Mouse (Mus musculus) layer of hippocampus, postnatal 36 days (tissue): ENCODE data around the gene Spdye4a. TPM values are rescaled to one million over a fixed set of nuclear protein-coding genes. Genes with fewer than 3 reads are reported as not detected.

ENCODE experiments used
- DNase-seq, 2 experiments: peaks; one replicate each; pipeline ENCODE4 v3.0.0; 2022
- total RNA-seq, 2 experiments: library from RNA; stranded (reverse); gene quantifications; 2 replicates each; pipeline ENCODE4 v1.2.3; 2021

Spdye4a gene
- total RNA-seq = not detected

DNA sequence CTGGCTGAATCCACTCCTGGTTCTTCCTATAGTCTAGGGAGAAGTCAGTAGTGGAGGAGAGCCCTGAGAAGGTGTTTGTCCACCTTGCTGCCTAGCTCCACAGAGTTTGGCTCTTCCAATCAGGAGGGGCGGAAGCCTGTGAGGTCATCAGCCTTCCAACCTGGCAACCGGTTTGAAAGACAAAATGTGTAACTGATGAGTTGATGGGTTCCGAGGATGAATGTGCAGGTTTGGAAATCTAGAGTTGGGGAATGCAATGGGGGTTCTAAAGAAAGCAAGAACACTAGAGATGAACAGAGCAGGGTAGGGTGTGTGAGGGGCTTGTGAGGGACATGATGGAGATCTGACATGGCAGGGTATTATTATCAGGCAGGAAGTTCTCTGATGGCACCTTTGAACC, at the start of gene Spdye4a:
TSS of gene Spdye4a (minus strand) at position 101 of the 400 bp plus-strand sequence.
- no peak for DNase-seq

DNA sequence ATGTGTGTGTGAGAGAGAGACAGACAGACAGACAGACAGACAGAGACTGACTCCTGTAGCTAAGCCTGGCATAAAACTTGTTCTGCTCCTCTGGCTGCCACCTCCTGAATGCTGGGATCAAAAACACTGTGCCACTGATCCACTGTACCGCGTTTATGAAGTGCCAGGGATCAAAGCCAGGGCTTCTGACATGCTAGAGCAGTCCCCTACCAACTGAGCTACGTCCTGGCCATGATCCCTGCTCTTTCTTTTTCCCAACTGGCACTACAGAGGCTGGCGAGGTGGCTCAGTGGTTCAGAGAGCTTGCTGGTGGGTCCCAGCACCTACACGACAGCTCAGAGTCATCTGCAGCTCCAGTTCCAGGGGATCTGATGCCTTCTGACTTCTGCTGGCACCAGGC, 49.1 kb upstream of the Spdye4a start:
- no peak for DNase-seq

DNA sequence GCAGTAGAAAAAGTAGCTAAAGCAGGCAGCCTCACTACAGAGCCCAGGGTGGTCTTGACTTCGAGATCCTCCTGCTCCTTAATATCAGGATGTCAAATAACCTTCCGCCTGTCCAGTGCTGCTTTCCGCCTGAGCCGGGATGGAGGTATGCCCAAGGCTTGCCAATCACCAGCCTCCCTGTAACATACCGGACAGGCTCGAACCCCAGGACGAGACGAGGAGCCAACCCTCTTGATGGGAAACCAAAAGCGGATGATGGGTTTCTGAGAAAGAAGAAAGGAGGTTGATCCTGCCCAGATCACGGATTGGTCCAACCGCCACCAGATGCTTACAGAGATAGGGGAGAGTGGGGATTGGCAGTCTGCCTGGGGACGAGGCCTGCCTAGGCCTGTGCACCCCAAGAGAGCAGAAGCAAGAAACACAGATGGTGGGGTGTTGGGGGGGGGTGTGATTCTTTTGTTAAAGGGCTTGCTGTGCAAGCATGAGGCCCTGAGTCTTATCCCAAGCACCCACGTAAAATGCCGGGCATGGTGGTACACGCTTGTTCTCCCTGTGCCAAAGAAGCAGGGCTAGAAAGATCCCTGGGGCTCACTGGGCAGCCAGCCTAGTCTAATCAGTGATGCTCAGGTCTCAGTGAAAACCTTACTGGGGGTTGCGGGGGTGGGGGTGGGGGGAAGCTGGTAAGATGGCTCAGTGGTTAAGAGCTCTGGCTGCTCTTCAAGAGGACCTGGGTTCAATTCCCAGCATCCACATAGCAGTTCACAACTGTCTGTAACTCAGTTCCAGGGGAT, 46.0 kb upstream of the Spdye4a start:
- no peak for DNase-seq

- DNase-seq = no peak
These were observed 45.4 kb upstream of the Spdye4a start for GRCm38 (mm10) chr5:143272108-143272507.

DNA sequence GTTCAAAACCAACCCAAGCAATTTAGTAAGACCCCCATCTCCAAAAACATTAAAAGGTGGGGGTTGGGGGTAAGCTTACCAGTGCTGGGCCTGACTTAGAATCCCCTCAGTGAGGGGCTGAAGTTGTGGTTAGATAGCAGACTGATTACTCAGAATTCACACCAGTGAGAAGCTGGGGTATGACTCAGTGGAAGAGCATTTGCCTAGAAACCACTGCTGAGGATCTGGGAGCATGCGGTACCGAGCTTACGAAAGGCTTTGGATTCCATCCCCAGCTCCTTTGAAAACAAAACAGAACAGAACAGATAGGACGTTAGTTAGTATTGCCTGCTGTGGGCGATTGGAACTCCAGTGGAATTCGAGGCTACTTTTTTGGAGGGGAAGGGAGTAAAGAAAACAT, 45.0 kb upstream of the Spdye4a start:
- DNase-seq = no peak

DNA sequence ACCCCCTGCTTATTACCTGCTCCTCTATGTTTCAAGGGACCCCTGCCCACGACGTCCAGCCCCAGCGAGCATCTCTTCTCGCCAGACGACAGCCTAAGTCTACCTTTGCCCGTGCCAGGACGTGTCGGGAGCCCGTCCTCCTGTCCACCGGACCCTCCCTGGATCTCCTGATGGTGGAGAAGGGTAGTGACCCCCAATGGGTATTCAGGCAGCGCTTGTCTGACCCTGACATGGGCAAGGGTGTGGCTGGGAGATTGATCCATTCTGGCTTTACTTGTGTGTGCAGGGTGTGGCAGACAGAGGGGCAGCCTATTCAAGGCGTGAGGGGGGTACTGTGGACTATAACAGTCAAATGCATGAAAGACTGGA, 43.4 kb upstream of the Spdye4a start:
- no peak for DNase-seq

- DNase-seq = peak; percentile 66 to 68
These were observed 42.9 kb upstream of the Spdye4a start, which contains the start of gene Zfp316 for GRCm38 (mm10) chr5:143269363-143270150. TSS of gene Zfp316 (minus strand) at chr5:143270022.

DNA sequence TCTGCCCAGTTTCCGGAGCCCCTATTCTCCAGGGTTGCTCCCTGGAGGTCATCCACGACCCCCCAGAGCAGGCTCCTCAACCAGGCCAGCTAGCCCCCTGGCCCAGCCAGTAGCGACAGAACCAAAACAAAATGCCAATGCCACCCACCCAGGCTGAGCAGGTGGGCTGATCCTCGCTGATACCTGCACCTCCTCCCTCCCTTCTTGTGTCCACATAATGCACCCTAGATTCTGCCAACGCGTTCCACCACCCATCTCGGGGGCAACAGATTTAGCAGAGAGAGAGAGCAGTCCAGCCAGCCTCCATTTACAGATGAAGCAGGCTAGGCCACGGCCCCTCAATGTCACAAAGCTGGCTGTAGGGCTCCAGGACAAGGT, 42.3 kb upstream of the Spdye4a start:
- no peak for DNase-seq

GRCm38 (mm10) chr5:143266794-143267193, 40.1 kb upstream of the Spdye4a start:
- no peak for DNase-seq

- DNase-seq = no peak
These were observed 38.7 kb upstream of the Spdye4a start for GRCm38 (mm10) chr5:143265409-143265808.

GRCm38 (mm10) chr5:143264689-143265088, 38.0 kb upstream of the Spdye4a start:
- DNase-seq = no peak

GRCm38 (mm10) chr5:143261636-143262035, 34.9 kb upstream of the Spdye4a start:
- no peak for DNase-seq

DNA sequence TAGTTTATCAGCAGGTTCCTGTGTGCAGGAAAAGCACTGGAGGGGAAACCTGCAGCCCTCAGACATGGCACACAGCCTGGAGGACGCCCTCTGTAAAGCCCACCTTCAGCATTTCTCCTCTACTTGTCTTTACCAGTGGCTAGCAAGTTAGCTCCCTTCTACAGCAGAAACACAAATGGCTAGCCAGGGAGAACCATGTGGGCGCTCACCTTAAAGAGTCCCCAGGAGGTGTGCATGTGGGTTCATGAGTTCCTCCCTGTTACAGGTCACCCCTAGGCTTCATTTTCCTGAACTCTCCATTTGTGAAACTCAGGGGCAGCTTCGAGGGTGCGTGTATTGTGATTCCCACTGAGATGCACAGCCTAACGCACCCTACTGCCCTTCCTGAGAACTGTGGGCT, 29.1 kb upstream of the Spdye4a start:
- no peak for DNase-seq

- no peak for DNase-seq
These were observed 28.4 kb upstream of the Spdye4a start for GRCm38 (mm10) chr5:143255131-143255519.

DNA sequence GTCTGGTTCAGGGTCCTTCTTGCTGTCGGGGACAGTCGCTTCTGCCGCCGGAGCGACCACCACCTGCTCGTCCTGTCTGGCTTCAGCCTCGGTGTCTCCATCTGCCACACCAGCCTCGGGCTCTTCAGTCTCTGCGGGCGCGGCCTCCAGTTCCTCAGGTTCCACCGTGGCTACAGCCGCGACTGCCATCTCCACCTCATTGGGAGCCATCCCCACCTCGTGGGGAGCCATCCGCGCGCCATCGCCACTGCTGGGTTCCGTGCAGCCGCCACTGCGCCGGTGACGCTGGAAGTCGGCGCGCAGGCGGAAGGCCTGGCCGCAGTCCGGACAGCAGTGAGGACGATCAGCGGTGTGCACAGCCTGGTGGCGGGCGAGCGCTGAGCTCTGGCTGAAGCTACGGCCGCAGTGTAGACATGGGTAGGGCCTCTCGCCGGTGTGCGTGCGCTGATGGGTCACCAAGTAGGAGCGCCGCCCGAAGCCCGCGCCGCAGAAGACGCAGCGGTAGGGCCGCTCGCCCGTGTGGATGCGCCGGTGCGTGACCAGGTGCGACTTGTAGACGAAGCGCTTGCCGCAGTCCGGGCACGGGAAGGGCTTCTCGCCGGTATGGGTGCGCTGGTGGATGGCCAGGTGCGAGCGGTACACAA, 27.9 kb upstream of the Spdye4a start:
- DNase-seq = no peak

GRCm38 (mm10) chr5:143253881-143254486, 27.3 kb upstream of the Spdye4a start:
- no peak for DNase-seq

DNA sequence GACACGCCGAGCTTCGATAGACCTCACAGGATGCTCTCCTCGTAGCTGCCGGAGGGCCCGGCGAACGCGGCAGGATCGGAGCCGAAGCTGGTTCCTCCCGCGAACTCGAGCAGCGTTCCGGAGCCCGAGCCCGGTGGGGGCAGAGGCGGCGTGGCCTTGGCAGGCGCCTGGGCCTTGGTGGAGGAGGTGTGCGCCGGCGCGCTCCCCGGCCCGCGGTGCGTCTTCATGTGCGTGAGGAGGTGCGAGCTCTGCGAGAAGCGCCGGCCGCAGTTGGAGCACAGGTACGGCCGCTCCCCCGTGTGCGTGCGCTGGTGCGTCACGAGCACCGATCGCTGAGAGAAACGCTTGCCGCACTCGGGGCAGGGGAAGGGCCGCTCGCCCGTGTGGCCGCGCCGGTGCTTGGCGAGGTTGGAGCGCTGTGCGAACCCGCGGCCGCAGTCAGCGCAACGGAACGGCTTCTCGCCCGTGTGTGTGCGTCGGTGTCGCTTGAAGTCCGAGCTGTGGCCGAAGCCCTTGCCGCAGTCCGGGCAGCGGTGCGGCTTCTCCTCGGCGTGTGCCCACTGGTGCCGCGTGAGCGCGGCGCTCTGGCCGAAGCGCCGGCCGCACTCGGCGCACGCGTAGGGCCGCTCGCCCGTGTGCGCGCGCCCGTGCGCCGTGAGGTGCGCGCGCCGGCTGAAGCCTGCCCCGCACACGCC, 26.6 kb upstream of the Spdye4a start:
- DNase-seq = no peak

DNA sequence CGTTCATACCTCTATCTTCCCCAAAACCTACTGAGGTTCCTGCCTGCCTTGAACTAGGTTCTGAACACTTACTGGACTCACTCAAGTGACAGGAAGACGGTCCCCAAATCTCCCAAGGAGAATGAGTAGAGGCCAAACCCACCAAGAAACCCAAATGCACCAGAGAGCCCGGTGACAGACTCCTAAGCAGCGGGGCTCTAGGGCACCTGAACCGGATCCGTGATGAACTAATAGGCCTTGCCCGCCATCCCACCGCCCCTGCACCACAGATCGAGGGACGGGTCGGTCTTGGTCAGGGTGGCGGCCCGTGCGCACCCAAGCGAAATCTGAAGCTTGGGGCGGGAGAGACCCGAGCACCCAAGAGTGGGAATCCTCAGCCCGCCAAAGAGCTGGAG, 26.1 kb upstream of the Spdye4a start:
- DNase-seq = no peak

DNA sequence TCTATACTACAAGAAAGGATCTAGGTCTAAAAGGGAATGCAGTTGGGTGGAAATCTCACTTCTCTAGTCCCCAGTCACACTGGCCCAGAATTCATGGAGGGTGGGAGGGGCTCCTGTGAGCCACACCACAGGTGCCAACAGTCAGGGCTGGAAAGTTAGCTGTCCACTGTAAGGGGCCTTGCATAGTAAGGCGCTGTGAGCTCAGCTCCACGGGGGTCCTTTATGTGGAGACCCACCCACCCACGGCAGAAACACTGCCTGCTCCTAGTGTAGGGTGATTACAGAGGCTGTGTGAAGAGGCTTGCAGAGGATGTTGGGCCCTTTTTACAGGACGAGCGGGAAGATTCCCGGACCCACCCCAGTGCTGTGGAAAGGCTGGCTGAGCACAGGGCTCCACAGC, 25.3 kb upstream of the Spdye4a start:
- DNase-seq = no peak

DNA sequence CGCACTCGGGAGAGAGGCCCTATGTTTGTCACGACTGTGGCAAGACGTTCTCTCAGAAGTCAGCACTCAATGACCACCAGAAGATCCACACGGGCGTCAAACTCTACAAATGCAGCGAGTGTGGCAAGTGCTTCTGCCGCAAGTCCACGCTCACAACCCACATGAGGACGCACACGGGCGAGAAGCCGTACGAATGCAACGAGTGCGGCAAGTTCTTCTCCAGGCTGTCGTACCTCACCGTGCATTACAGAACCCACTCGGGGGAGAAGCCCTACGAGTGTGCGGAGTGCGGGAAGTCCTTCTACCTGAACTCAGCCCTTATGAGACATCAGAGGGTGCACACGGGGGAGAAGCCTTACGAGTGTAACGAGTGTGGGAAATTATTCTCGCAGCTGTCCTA, 18.2 kb upstream of the Spdye4a start:
- no peak for DNase-seq

DNA sequence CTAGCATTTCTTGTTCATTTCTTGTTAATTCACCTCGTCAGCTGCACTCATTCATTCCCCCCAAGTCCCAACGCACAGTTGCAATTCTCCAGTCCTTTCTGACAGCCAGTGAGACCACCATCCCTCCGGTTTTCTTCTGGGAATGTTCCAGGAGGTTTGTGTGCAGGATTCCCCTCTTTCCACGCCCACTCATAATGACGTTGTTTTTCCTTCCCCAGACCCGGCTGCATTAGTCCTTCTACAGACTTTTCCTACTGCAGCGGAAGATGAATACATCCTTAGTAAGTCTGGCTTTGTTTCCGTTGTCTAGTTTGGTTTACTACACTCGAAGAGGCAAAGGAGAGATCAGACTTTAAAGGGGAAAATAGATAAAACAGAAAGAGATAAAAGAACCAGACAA, 9.3 kb upstream of the Spdye4a start:
- DNase-seq = no peak

GRCm38 (mm10) chr5:143235028-143235693, 8.5 kb upstream of the Spdye4a start, which contains the start of gene Zfp12:
TSS of gene Zfp12 (plus strand) at chr5:143235163.
- peak; percentile 96 to 97 for DNase-seq
